Mouse (Mus musculus): ENCODE measurements around the gene Serinc3.
A peak's percentile ranks its signal among the peaks of the same experiment; 100 is the strongest.
"Not testable (repeated sequence)": the region's sequence is repeated elsewhere in the genome, so short reads cannot be mapped to it uniquely, and the experiment has no call there.

The Serinc3 gene

GRCm38 (mm10) chr2:163631223-163631622, 13.7 kb downstream of the Serinc3 start:
- no peak for DNase-seq (ENCODE audit: low read depth, low spot score)

- not testable (repeated sequence) for DNase-seq (ENCODE audit: low read depth, low spot score)
Observed at GRCm38 (mm10) chr2:163621401-163621800, 23.5 kb downstream of the Serinc3 start.

- no peak for DNase-seq (ENCODE audit: low read depth, low spot score)
Observed at GRCm38 (mm10) chr2:163620451-163620850, 24.5 kb downstream of the Serinc3 start.

- DNase-seq (ENCODE audit: low read depth, low spot score), result no peak
Observed at GRCm38 (mm10) chr2:163617874-163618273, 27.1 kb downstream of the Serinc3 start.

GRCm38 (mm10) chr2:163617232-163617863, 27.6 kb downstream of the Serinc3 start:
- DNase-seq (ENCODE audit: low read depth, low spot score), result no peak

GRCm38 (mm10) chr2:163616652-163617227, 28.2 kb downstream of the Serinc3 start:
- no peak for DNase-seq (ENCODE audit: low read depth, low spot score)

- no peak for DNase-seq (ENCODE audit: low read depth, low spot score)
Observed at GRCm38 (mm10) chr2:163615906-163616651, 28.9 kb downstream of the Serinc3 start.

- no peak for DNase-seq (ENCODE audit: low read depth, low spot score)
Observed at GRCm38 (mm10) chr2:163615401-163615800, 29.5 kb downstream of the Serinc3 start.

GRCm38 (mm10) chr2:163613990-163614389, 30.9 kb downstream of the Serinc3 start:
- DNase-seq (ENCODE audit: low read depth, low spot score), result no peak

GRCm38 (mm10) chr2:163613206-163613605, 31.7 kb downstream of the Serinc3 start:
- no peak for DNase-seq (ENCODE audit: low read depth, low spot score)

- no peak for DNase-seq (ENCODE audit: low read depth, low spot score)
Observed at GRCm38 (mm10) chr2:163611176-163611575, 33.8 kb downstream of the Serinc3 start.

GRCm38 (mm10) chr2:163609281-163609975, 35.5 kb downstream of the Serinc3 start:
- DNase-seq (ENCODE audit: low read depth, low spot score), result no peak

GRCm38 (mm10) chr2:163608008-163608407, 36.9 kb downstream of the Serinc3 start:
- DNase-seq (ENCODE audit: low read depth, low spot score), result no peak

GRCm38 (mm10) chr2:163606161-163606560, 38.8 kb downstream of the Serinc3 start:
- no peak for DNase-seq (ENCODE audit: low read depth, low spot score)

GRCm38 (mm10) chr2:163602101-163602971, 42.6 kb downstream of the Serinc3 start, which contains the start of gene Ttpal:
Gene Ttpal, plus strand, starts transcription at chr2:163602314.
- DNase-seq (ENCODE audit: low read depth, low spot score), result peak; percentile 87

- no peak for DNase-seq (ENCODE audit: low read depth, low spot score)
Observed at GRCm38 (mm10) chr2:163601712-163602100, 43.2 kb downstream of the Serinc3 start.

- DNase-seq (ENCODE audit: low read depth, low spot score), result no peak
Observed at GRCm38 (mm10) chr2:163601066-163601465, 43.9 kb downstream of the Serinc3 start.

- DNase-seq (ENCODE audit: low read depth, low spot score), result no peak
Observed at GRCm38 (mm10) chr2:163599226-163599625, 45.7 kb downstream of the Serinc3 start.

- no peak for DNase-seq (ENCODE audit: low read depth, low spot score)
Observed at GRCm38 (mm10) chr2:163597661-163598060, 47.3 kb downstream of the Serinc3 start.

GRCm38 (mm10) chr2:163596873-163597155, 48.1 kb downstream of the Serinc3 start:
- DNase-seq (ENCODE audit: low read depth, low spot score), result no peak
